Mouse (Mus musculus) limb, embryonic 14.5 days (tissue): Measurements from ENCODE around the gene Skap2. TPM values are rescaled to one million over a fixed set of nuclear protein-coding genes. Genes with fewer than 3 reads are reported as not detected.

Experiments used
- ATAC-seq: fragments of 200-750 bp; cut with Nextera tagmentation; 2 replicates; pipeline ENCODE4 v1.8.0; 2017; ENCODE audit warnings: low read depth, moderate number of reproducible peaks, moderate TSS enrichment; ENCODE audit not compliant: low FRiP score
- DNase-seq: peaks from one replicate; pipeline ENCODE4 v3.0.0-alpha.2; 2015; ENCODE audit warnings: low spot score
- H3K27ac ChIP-seq: fragments of 300-500 bp; sonication (generic); replicated peaks from 2 replicates; pipeline ENCODE4 v1.5.1; 2014; ENCODE audit warnings: low read depth, mild to moderate bottlenecking, low read length, moderate library complexity, mixed read lengths
- H3K27me3 ChIP-seq: fragments of 300-500 bp; sonication (generic); 2 replicates; pipeline ENCODE4 v1.6.1; 2014; ENCODE audit warnings: low read length, mixed read lengths; ENCODE audit not compliant: control insufficient read depth, insufficient read depth
- H3K36me3 ChIP-seq: fragments of 300-500 bp; sonication (generic); 2 replicates; pipeline ENCODE4 v1.6.1; 2014; ENCODE audit warnings: mild to moderate bottlenecking, low read length, moderate library complexity, mixed read lengths; ENCODE audit not compliant: control insufficient read depth, insufficient read depth
- H3K4me1 ChIP-seq: fragments of 300-500 bp; sonication (generic); 2 replicates; pipeline ENCODE4 v1.6.1; 2014; ENCODE audit warnings: antibody characterized with exemption, low read length, mixed read lengths; ENCODE audit not compliant: control insufficient read depth, insufficient read depth
- H3K4me2 ChIP-seq: fragments of 300-500 bp; sonication (generic); replicated peaks from 2 replicates; pipeline ENCODE4 v1.6.1; 2014; ENCODE audit warnings: low read depth, mild to moderate bottlenecking, low read length, moderate library complexity; ENCODE audit not compliant: severe bottlenecking
- H3K4me3 ChIP-seq: fragments of 300-500 bp; sonication (generic); replicated peaks from 2 replicates; pipeline ENCODE4 v1.5.1; 2014; ENCODE audit warnings: low read length
- H3K9ac ChIP-seq: fragments of 300-500 bp; sonication (generic); 2 replicates; pipeline ENCODE4 v1.6.1; 2014; ENCODE audit warnings: mild to moderate bottlenecking, low read depth, low read length, moderate library complexity; ENCODE audit not compliant: severe bottlenecking
- H3K9me3 ChIP-seq: fragments of 300-500 bp; sonication (generic); 2 replicates; pipeline ENCODE4 v1.6.1; 2016; ENCODE audit warnings: low read length; ENCODE audit not compliant: control insufficient read depth
- POLR2A ChIP-seq: fragments of 200-500 bp; IDR thresholded peaks from 2 replicates; pipeline ENCODE4 v1.8.0; 2012; ENCODE audit warnings: inconsistent platforms, mild to moderate bottlenecking, moderate library complexity, borderline replicate concordance; ENCODE audit not compliant: insufficient read depth, insufficient read length; ENCODE audit errors: extremely low read depth
- WGBS: fragments of 180-500 bp; shearing (Covaris S2); extraction: QIAGEN DNeasy Blood & Tissue Kit; methylation state at CpG from one replicate; pipeline ENCODE4 v1.1.7; 2014; 5-methylcytosine and 5-hydroxymethylcytosine counted together
- polyA plus RNA-seq, 2 experiments: library from polyadenylated mRNA; depleted of rRNA in 1 of 2; stranded (reverse) in 1 of 2; unstranded in 1 of 2; fragments of >200 nt; fragmentation: Nextera tagmentation in 1 of 2; extraction: Ambion mirVana in 1 of 2; gene quantifications; 2 replicates each; pipeline versions ENCODE4 v1.2.1 to v1.2.3; 2012 to 2014

Gene Skap2
- polyA plus RNA-seq, 2 experiments = 14.4 to 23.0 TPM

DNA sequence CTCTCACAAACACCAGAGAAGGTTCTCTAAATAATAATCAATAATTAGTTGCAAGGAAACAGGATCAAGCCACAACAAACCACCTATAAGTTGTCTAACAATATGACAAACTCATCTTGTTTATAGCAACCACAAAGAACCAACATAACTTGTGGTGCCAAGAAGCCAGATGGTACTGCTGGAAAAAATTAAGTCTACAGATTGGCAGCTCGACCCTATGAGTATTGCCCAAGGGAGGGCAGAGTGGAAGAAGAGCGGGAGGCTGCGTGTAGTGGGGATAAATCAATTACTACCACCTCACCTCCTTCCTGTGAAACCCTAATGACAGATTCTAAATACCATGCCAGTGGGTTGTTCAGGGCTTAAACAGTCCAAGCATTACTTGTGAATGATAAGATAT is 34.7 kb downstream of the Skap2 start:
- no peak for ATAC-seq
- WGBS = 60% methylated on average over 3 of the region's 3 CpGs
- Histone ChIP-seq H3K4me3 (no peak overlapping the region), H3K27ac (no peak overlapping the region), H3K4me1 (no peaks in the 10 kb centered on the region), H3K27me3 (no peaks in the 10 kb centered on the region), H3K9ac (no peak overlapping the region), H3K9me3 (no peaks in the 10 kb centered on the region), H3K4me2 (no peak overlapping the region), H3K36me3 (no peaks in the 10 kb centered on the region)
- no peak for DNase-seq
- no peak for TF ChIP-seq POLR2A

DNA sequence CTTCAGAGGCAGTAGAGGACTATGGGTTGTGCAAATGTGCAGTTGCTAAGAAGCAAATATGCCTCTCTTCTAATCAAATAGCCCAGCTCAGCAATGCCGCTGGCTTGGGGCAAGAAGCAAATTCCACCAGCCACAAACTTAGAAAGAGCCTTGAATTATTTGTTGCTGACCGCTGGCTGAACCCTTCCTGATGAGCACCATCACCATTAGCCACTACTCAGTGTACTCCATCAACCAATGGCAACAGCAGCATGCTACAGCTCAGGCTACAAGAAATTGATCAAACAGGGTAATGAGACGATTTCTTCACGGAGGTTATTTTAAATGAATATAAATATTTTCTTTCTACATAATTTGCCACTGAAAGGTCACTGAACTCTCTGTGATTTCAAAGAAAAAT is 36.6 kb downstream of the Skap2 start:
- ATAC-seq = no peak
- H3K36me3 ChIP-seq = no peaks in the 10 kb centered on the region

DNA sequence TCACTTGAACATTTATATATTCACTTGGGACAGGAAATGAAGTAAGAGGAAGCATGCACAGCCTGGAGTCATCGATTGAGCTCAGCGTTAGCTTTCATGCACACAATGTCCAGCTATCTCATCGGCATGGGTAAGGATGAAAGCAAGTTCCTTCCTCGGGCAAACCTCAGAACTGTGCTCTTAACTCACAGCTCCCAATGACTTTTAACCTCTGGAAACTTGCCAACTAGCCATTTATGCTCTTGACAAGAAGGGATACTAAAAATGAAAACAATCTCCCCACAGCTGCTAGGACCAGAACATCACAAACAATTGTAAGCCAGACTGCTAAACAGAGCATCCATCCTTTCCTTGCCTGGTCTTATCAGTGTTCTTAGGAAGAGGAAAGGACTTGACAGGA is 53.4 kb downstream of the Skap2 start:
- Histone ChIP-seq H3K4me1 (no peaks in the 10 kb centered on the region), H3K27ac (no peak overlapping the region), H3K4me3 (no peak overlapping the region), H3K27me3 (no peaks in the 10 kb centered on the region), H3K9ac (no peak overlapping the region), H3K4me2 (no peak overlapping the region), H3K36me3 (no peaks in the 10 kb centered on the region), H3K9me3 (no peaks in the 10 kb centered on the region)
- no peak for DNase-seq
- no peak for ATAC-seq
- WGBS = 62% methylated on average over 4 of the region's 4 CpGs
- TF ChIP-seq POLR2A = no peak

More for the DNA sequence above, 36.6 kb downstream of the Skap2 start:
- 50% methylated on average over 4 of the region's 4 CpGs for WGBS
- Histone ChIP-seq H3K4me3 (no peak overlapping the region), H3K4me1 (no peaks in the 10 kb centered on the region), H3K27ac (no peak overlapping the region), H3K27me3 (no peaks in the 10 kb centered on the region), H3K9me3 (no peaks in the 10 kb centered on the region), H3K9ac (no peak overlapping the region), H3K4me2 (no peak overlapping the region)
- no peak for DNase-seq
- no peak for TF ChIP-seq POLR2A

DNA sequence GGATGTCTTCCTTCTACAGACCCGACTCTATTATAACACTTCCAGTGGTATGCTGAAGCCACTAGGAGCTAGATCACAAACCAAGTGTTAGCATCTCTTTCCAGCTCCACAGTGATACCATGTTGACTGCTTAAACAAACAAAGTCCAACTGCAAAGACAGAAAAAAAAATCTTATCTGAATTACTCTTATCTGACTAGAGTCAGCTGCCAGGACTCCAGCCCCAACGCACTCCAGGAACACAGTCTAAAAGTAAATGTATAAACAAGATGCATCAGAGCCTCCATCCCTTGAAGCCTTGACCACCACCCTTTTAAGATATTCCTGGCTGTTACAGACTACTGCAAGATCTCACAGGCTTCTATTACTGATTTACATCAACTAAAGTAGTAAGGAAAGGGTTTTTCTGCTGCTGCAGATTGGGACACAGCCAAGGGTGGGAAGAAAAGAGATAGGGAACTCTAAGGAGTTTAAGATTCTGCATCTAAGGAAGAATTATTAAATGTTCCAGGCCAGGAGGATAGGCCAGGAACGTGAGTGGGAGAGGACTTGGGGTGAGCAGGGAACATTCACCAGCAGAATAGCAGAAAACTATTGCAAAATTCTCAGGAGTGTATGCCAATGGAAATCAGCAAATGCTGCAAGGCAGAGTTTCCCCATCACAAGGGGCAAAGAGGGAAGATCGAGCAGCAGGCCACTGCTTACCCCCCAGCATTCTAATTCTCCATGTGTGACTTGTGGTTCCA is 56.1 kb downstream of the Skap2 start:
- Histone ChIP-seq H3K4me1 (no peaks in the 10 kb centered on the region), H3K9me3 (no peaks in the 10 kb centered on the region), H3K4me3 (no peak overlapping the region), H3K9ac (no peak overlapping the region), H3K27ac (no peak overlapping the region), H3K4me2 (no peak overlapping the region), H3K27me3 (no peaks in the 10 kb centered on the region), H3K36me3 (no peaks in the 10 kb centered on the region)
- 80% methylated on average over 4 of the region's 4 CpGs for WGBS
- no peak for DNase-seq
- ATAC-seq = no peak
- no peak for TF ChIP-seq POLR2A

DNA sequence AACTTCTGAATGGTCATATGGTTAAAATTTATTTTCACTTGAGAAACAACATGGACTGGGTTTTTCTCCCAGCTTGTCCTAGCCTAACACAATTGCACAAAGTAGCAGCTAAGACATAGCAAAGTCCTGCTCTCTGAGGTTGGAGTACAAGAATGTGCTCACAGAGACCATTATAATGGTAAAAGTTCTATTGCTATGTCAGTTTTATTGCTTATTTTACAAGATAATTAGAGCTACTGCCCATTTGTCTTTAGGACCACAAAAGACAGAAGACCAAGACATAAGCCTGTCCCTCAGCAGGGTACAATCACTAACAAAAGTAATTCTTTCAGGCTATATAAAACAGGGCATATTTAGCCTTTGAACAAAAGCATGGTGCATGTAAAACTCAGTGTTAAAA is 64.7 kb downstream of the Skap2 start:
- TF ChIP-seq POLR2A = no peak
- no peak overlapping the region for H3K4me3 ChIP-seq
- H3K4me2 ChIP-seq = no peak overlapping the region
- H3K27me3 ChIP-seq = no peaks in the 10 kb centered on the region
- H3K9ac ChIP-seq = no peak overlapping the region
- H3K27ac ChIP-seq = no peak overlapping the region
- no peaks in the 10 kb centered on the region for H3K9me3 ChIP-seq
- no peaks in the 10 kb centered on the region for H3K4me1 ChIP-seq
- ATAC-seq (no peak), DNase-seq (no peak)
- H3K36me3 ChIP-seq = no peaks in the 10 kb centered on the region
